Mouse (Mus musculus) liver, embryonic 14.5 days (tissue): Measurements from ENCODE around the gene Entpd1.

Experiments
- CTCF ChIP-seq: IDR thresholded peaks from 2 replicates; pipeline ENCODE4 v1.5.1; 2016; ENCODE audit warnings: antibody characterized with exemption, low read depth, control low read depth
- EP300 ChIP-seq: IDR thresholded peaks from 2 replicates; pipeline ENCODE4 v1.6.1; 2016; ENCODE audit warnings: antibody characterized with exemption, low read depth

DNA sequence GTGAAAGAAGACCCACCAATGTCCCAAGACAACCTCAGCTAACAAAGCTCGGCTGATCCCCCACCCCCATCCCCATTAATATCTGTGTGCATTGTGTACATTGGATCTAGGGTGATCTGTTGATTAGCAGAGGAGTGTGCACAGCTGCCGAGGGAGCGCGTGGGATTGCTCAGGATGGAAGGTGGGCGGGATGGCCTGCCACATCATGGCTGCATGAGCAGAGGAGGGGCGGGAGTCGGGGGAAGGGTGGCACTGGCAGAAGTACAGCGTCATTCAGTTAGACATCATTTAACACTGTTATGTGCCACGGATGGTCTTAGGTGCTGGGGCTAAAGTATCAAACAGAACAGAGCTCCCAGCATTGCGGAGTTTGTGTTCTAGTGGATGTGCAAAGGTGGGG is 111.3 kb downstream of the Entpd1 start:
- TF ChIP-seq CTCF: no peak
- no peak for TF ChIP-seq EP300
